Mouse (Mus musculus): ENCODE measurements at regions not wholly inside any gene's neighbourhood (a gene's known extent, or its start where the extent isn't known, plus 50 kb on each side); places are given as distances from the start of the nearest gene placed in this dataset.

- no peak for DNase-seq (ENCODE audit: low read depth, low spot score)
Measured at GRCm38 (mm10) chr2:51238131-51238931, 89.4 kb upstream of the Rnd3 start.

DNA sequence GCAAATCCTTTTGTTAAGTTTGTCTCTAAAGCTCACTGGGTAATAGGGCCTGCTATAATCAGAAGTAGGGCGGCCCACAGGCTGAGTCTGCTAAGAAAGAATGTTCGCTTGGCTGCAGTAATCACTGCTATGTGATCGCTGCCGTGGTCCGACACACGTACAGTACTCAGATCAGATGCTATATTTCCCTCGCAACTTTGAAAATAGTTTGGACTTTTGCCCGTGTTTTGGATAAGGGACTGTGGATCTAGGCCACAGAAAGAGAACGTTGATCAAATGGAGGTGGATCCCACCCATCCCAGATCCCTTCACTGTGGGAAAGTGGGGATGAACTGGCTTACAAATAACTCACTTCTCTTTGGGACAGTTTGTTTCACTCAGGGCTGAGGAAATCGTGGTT, 88.5 kb upstream of the Rnd3 start:
- no peak for DNase-seq (ENCODE audit: low read depth, low spot score)

- no peak for DNase-seq (ENCODE audit: low read depth, low spot score)
Measured at GRCm38 (mm10) chr2:51236852-51237251, 87.9 kb upstream of the Rnd3 start.

GRCm38 (mm10) chr2:51234427-51234826, 85.5 kb upstream of the Rnd3 start:
- DNase-seq (ENCODE audit: low read depth, low spot score): no peak

DNA sequence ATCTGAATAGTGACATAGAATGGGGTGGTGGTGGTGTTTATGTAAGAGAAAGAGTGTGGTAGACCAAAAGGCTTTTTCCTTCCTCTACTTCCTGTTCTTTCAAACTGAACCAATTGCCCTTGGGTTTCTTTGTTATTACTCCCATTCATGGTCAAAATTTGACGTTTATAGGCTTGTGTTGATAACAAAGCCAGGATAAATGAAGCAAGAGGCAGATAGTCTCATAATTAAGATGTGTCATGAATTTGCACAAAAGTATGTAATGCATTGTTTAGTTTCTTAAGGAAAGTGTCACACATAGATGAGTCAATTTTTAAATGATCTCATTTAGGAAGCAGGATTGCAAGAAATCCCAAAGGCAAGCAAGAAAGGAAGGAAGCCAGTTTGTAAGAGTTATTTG, 73.9 kb upstream of the Rnd3 start:
- no peak for DNase-seq (ENCODE audit: low read depth, low spot score)

- no peak for DNase-seq (ENCODE audit: low read depth, low spot score)
Measured at GRCm38 (mm10) chr2:51219714-51220113, 70.8 kb upstream of the Rnd3 start.

GRCm38 (mm10) chr2:51207150-51208022, 58.5 kb upstream of the Rnd3 start:
- DNase-seq (ENCODE audit: low read depth, low spot score): no peak

- no peak for DNase-seq (ENCODE audit: low read depth, low spot score)
Measured at GRCm38 (mm10) chr2:51206332-51206731, 57.4 kb upstream of the Rnd3 start.

Data from retina, postnatal 7 days (tissue).